Mouse (Mus musculus): ENCODE data around the gene Tnip1. TPM values are rescaled to one million over a fixed set of nuclear protein-coding genes. Genes with fewer than 3 reads are reported as not detected.

Gene Tnip1
- polyA plus RNA-seq, 1 experiment from 2014 or later: 19.6 TPM

DNA sequence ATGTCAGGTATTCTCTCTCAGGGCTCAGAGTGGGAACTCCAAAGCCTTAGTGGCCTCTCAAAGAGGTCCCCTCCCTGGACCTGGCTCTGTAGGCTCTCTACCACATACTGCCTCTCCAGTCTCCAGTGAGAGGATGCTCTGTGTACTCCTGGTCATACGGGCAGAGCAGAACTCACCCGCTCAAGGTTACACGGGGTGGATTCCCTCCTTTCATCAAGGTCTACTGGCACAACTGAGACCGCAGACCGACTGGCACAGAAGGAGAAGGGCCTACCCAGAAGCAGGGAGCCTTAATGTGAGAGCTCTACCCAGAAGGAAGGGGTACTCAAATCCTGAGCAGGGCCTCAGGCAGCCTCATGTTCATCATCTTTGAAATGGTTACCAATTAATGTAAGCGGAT lies 30.2 kb downstream of the Tnip1 start:
- ATAC-seq: no peak
- no peak overlapping the region for H3K4me2 ChIP-seq (ENCODE audit: low read length)
- no peaks in the 10 kb centered on the region for H3K4me1 ChIP-seq (ENCODE audit: control insufficient read depth, insufficient read depth, low read depth, low read length)
- H3K27me3 ChIP-seq (replicated peaks; ENCODE audit: control insufficient read depth, insufficient read depth, low read length): no peaks in the 10 kb centered on the region
- no peak overlapping the region for H3K27ac ChIP-seq (ENCODE audit: low read depth, low read length)
- H3K36me3 ChIP-seq (ENCODE audit: control insufficient read depth, insufficient read depth, low read length): peaks cover 12% of the 10 kb centered on the region; the same call in 1 of the 2 replicates
- no peaks in the 10 kb centered on the region for H3K9me3 ChIP-seq (ENCODE audit: control insufficient read depth, low read length)
- H3K9ac ChIP-seq (ENCODE audit: low read depth, low read length): no peak overlapping the region
- H3K4me3 ChIP-seq (ENCODE audit: low read length): no peak overlapping the region
- 95% methylated on average over 6 of the region's 6 CpGs for WGBS

DNA sequence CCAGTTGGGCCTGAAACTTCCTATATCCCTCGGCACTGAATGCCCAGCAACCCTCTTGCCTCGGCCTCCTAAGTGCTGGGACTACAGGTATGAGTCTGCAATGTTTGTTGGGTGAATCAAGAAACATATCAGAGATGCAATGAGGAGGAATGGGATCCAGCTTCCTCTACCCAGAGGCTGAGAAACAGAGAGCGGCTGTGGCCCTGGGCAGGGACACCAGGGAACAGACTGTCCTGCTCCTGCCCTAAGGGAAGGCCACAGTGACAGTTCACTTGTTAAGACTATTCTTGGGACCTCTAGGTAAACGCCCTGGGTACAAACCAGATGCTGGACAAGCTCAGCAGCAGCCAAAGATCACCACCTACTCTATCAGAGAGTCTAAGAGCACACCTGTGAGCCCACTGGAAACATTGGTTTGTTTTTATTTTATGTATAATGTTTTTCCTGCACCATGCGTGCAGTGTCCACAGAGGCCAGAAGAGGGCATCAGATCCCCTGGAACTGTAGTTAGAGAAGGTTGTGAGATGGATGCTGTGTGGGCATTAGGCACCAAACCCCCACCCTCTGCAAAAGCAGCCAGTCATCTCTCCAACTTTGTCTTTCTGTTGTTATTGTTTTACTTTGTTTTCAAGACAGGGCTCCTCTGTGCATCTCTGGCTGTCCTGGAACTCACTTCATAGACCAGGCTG lies 31.2 kb downstream of the Tnip1 start:
- Histone ChIP-seq H3K4me1 (ENCODE audit: control insufficient read depth, insufficient read depth, low read depth, low read length) (no peaks in the 10 kb centered on the region), H3K4me3 (ENCODE audit: low read length) (no peak overlapping the region), H3K27me3 (replicated peaks; ENCODE audit: control insufficient read depth, insufficient read depth, low read length) (no peaks in the 10 kb centered on the region), H3K36me3 (ENCODE audit: control insufficient read depth, insufficient read depth, low read length) (peaks cover 13% of the 10 kb centered on the region), H3K9me3 (ENCODE audit: control insufficient read depth, low read length) (no peaks in the 10 kb centered on the region), H3K27ac (ENCODE audit: low read depth, low read length) (no peak overlapping the region), H3K9ac (ENCODE audit: low read depth, low read length) (no peak overlapping the region), H3K4me2 (ENCODE audit: low read length) (no peak overlapping the region)
- WGBS: 64% methylated on average over 5 of the region's 5 CpGs
- no peak for ATAC-seq

DNA sequence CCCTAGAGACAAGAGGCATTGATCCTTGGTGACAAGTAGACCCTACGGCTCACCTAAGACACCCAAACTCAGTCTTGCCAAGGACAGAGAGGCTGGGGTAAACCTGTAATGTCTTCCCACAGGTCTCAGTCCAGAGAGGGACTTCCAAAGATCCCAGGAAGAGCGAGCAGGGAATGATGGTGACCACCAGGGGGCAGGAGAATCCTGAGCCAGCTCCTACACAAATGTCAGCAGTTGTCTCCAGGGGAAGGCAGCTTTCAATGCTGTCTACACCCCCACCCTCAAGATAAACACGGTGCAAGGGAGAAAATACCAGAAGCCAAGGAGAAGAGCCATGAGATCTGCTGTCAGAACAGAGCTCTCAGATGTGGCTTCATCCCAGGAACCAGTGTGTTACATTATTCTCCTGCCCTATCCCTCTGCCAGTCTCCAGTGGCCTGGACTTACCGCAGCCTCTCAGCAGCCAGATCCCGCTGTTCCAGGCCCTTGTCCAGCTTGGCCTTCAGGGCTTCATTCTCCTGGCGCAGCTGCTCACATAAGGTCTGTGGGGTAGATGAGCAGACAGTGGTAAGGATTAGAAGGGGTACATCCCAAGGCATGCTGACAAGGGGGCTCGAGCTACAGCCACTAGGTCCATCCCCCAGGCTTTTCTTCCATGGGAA lies 32.3 kb downstream of the Tnip1 start:
- Histone ChIP-seq H3K27me3 (replicated peaks; ENCODE audit: control insufficient read depth, insufficient read depth, low read length) (no peaks in the 10 kb centered on the region), H3K36me3 (ENCODE audit: control insufficient read depth, insufficient read depth, low read length) (peaks cover 20% of the 10 kb centered on the region), H3K4me1 (ENCODE audit: control insufficient read depth, insufficient read depth, low read depth, low read length) (no peaks in the 10 kb centered on the region), H3K4me3 (ENCODE audit: low read length) (no peak overlapping the region), H3K9me3 (ENCODE audit: control insufficient read depth, low read length) (no peaks in the 10 kb centered on the region), H3K4me2 (ENCODE audit: low read length) (no peak overlapping the region), H3K27ac (ENCODE audit: low read depth, low read length) (no peak overlapping the region), H3K9ac (ENCODE audit: low read depth, low read length) (no peak overlapping the region)
- no peak for ATAC-seq
- 68% methylated on average over 7 of the region's 7 CpGs for WGBS

DNA sequence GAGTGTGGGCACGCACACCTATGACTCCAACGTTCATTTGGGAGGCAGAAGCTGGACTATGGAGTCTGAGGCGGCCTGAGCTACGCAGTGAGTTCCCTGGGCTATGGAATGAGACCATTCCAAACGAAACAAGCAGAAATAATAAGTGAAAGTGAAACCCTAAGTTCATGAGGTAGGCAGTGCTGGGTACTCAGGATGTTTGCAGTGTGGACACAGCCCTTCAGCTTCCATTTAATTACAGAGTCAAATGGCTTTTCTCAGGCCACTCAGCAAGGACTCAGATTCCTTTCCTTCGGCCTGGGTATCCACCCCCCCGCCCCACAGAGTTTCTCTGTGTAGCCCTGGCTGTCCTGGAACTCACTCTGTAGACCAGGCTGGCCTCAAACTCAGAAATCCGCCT lies 33.0 kb downstream of the Tnip1 start:
- Histone ChIP-seq H3K27ac (ENCODE audit: low read depth, low read length) (no peak overlapping the region), H3K9ac (ENCODE audit: low read depth, low read length) (no peak overlapping the region), H3K4me3 (ENCODE audit: low read length) (no peak overlapping the region), H3K9me3 (ENCODE audit: control insufficient read depth, low read length) (no peaks in the 10 kb centered on the region), H3K36me3 (ENCODE audit: control insufficient read depth, insufficient read depth, low read length) (peaks cover 20% of the 10 kb centered on the region), H3K4me2 (ENCODE audit: low read length) (no peak overlapping the region), H3K27me3 (replicated peaks; ENCODE audit: control insufficient read depth, insufficient read depth, low read length) (no peaks in the 10 kb centered on the region), H3K4me1 (ENCODE audit: control insufficient read depth, insufficient read depth, low read depth, low read length) (no peaks in the 10 kb centered on the region)
- no peak for ATAC-seq
- WGBS: 83% methylated on average over 8 of the region's 8 CpGs

DNA sequence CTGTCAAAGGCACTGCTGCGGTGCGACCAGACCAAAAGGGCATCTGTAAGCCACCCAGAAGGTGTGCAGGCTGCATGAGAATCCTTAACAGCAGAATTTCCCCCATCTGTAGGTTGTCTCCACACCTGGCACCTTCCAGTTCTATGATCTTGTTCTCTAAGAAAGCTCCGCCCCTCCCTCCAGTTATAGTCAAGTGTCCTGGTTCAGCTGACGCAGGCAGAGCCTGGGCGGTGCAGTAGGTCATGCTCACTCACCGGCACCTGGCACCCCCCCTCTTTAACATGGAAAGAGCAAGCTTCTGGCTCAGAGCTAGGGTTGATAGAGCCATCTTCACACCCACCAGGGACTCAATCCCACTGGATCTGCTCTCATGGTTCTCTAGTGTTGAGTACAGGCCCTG lies 33.4 kb downstream of the Tnip1 start:
- H3K9ac ChIP-seq (ENCODE audit: low read depth, low read length): no peak overlapping the region

DNA sequence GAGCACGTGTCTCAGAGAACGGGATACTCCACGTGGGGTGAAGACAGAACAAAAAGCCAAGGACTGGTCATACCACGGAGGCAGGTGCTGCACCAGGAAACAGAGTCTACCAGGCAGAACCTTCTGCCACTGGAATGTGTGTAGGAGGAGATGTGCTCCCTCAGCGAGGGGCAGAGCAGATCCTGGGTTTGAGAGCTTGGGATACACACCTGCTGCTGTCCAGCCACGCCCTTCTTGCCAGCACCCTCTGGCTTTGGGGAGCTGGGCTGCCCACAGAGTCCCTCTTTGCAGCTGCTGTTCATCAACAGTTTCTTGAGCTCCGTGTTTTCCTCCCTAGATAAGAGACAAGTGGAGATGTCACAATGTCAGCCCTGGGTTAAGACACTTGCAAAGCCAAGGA lies 33.8 kb downstream of the Tnip1 start:
- no peak overlapping the region for H3K9ac ChIP-seq (ENCODE audit: low read depth, low read length)
- no peaks in the 10 kb centered on the region for H3K4me1 ChIP-seq (ENCODE audit: control insufficient read depth, insufficient read depth, low read depth, low read length)
- no peak overlapping the region for H3K4me3 ChIP-seq (ENCODE audit: low read length)
- ATAC-seq: no peak
- H3K4me2 ChIP-seq (ENCODE audit: low read length): no peak overlapping the region
- 82% methylated on average over 7 of the region's 7 CpGs for WGBS
- no peak overlapping the region for H3K27ac ChIP-seq (ENCODE audit: low read depth, low read length)
- peaks cover 20% of the 10 kb centered on the region for H3K36me3 ChIP-seq (ENCODE audit: control insufficient read depth, insufficient read depth, low read length)
- H3K9me3 ChIP-seq (ENCODE audit: control insufficient read depth, low read length): no peaks in the 10 kb centered on the region
- H3K27me3 ChIP-seq (replicated peaks; ENCODE audit: control insufficient read depth, insufficient read depth, low read length): no peaks in the 10 kb centered on the region

More for the DNA sequence above, 33.4 kb downstream of the Tnip1 start:
- 93% methylated on average over 6 of the region's 6 CpGs for WGBS
- H3K27me3 ChIP-seq (replicated peaks; ENCODE audit: control insufficient read depth, insufficient read depth, low read length): no peaks in the 10 kb centered on the region
- no peaks in the 10 kb centered on the region for H3K4me1 ChIP-seq (ENCODE audit: control insufficient read depth, insufficient read depth, low read depth, low read length)
- H3K4me2 ChIP-seq (ENCODE audit: low read length): no peak overlapping the region
- H3K27ac ChIP-seq (ENCODE audit: low read depth, low read length): no peak overlapping the region
- peaks cover 20% of the 10 kb centered on the region for H3K36me3 ChIP-seq (ENCODE audit: control insufficient read depth, insufficient read depth, low read length)
- no peak overlapping the region for H3K4me3 ChIP-seq (ENCODE audit: low read length)
- H3K9me3 ChIP-seq (ENCODE audit: control insufficient read depth, low read length): no peaks in the 10 kb centered on the region
- no peak for ATAC-seq

DNA sequence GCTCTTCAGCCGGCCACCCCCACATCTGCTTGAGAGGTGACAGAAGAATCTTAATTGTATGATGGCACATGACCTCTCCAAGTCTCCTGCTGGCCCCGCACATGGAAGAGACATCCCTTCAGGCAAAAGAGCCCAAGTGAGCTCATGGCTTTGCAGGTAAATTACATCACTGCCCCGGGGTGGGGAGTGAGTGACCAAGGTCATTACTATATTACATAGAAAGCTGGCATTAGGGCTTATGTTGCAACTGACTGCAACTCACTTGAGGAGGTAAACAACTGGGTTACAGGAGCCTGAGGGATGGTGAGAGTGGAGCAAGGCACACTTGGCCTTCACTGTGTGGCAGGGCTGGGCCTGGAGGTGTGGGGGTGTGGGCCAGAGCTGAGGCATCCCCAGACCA lies 34.5 kb downstream of the Tnip1 start:
- Histone ChIP-seq H3K36me3 (ENCODE audit: control insufficient read depth, insufficient read depth, low read length) (peaks cover 19% of the 10 kb centered on the region), H3K4me3 (ENCODE audit: low read length) (no peak overlapping the region)

DNA sequence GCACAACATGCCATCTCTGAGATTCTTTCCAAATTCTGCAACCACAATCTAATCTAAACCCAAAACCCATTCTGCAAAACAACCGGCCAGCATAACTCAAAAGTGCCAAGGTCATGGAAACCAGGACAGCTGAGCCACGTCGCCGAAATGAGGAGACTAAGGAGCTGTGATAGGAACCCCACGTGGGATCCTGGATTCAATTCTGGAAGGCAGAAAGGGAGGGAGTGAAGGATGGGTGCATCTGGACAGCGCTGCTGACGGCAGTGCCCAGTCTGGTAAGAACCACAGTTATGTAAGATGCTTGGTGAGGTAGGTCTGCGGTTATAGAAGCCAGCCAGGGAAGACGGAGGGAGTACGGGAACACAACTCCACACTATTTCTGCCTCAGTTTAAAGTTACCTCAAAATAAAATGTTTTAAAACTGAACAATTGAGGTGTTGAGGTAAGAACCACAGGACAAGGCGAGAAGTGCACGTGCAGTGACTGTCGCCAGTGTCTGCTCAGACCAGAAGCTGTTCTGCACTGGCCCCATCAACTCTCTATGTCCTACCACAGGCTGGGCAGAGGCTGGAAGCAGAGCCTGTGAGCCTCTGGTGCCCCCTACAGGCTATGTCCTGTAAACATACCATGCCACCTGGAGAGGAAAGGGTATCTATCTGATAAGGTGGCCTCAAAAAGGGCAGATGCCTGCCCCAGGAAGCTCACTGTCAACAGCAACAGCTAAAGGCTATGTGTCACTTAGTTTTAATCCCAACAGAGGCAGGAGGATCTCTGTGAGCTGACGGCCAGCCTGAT lies 35.2 kb downstream of the Tnip1 start:
- Histone ChIP-seq H3K9me3 (ENCODE audit: control insufficient read depth, low read length) (no peaks in the 10 kb centered on the region), H3K4me2 (ENCODE audit: low read length) (no peak overlapping the region), H3K27ac (ENCODE audit: low read depth, low read length) (no peak overlapping the region), H3K27me3 (replicated peaks; ENCODE audit: control insufficient read depth, insufficient read depth, low read length) (no peaks in the 10 kb centered on the region), H3K4me3 (ENCODE audit: low read length) (no peak overlapping the region), H3K9ac (ENCODE audit: low read depth, low read length) (no peak overlapping the region), H3K4me1 (ENCODE audit: control insufficient read depth, insufficient read depth, low read depth, low read length) (no peaks in the 10 kb centered on the region), H3K36me3 (ENCODE audit: control insufficient read depth, insufficient read depth, low read length) (peaks cover 22% of the 10 kb centered on the region)
- 83% methylated on average over 14 of the region's 14 CpGs for WGBS
- ATAC-seq: 0 out of 2 replicates have a peak, but pooled peaks have one; percentile 58

More for the DNA sequence above, 34.5 kb downstream of the Tnip1 start:
- Histone ChIP-seq H3K27me3 (replicated peaks; ENCODE audit: control insufficient read depth, insufficient read depth, low read length) (no peaks in the 10 kb centered on the region), H3K9me3 (ENCODE audit: control insufficient read depth, low read length) (no peaks in the 10 kb centered on the region), H3K9ac (ENCODE audit: low read depth, low read length) (no peak overlapping the region), H3K27ac (ENCODE audit: low read depth, low read length) (no peak overlapping the region), H3K4me2 (ENCODE audit: low read length) (no peak overlapping the region), H3K4me1 (ENCODE audit: control insufficient read depth, insufficient read depth, low read depth, low read length) (no peaks in the 10 kb centered on the region)
- ATAC-seq: no peak
- WGBS: 93% methylated on average over 3 of the region's 3 CpGs

DNA sequence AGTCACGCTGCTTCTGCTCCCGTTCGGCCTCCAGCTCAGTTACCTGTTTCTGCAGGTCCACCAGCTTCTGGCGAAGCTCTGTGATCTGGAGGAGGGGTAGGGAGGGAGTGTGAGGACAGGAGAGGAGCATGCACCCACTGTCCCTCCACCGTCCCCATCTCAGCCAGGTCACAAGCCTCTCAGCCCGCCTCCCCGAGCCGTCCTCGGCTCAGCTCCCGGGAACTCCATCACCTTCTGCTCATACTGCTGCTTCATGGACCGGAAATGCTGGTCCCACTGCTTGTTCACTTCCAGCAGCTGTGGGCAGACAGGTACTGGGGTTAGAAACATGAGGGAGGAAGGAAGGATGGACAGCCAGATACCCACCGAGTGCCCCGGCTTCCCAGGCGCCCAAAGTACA lies 38.6 kb downstream of the Tnip1 start:
- Histone ChIP-seq H3K36me3 (ENCODE audit: control insufficient read depth, insufficient read depth, low read length) (peaks cover 19% of the 10 kb centered on the region), H3K9me3 (ENCODE audit: control insufficient read depth, low read length) (no peaks in the 10 kb centered on the region), H3K4me1 (ENCODE audit: control insufficient read depth, insufficient read depth, low read depth, low read length) (no peaks in the 10 kb centered on the region), H3K4me3 (ENCODE audit: low read length) (no peak overlapping the region), H3K27me3 (replicated peaks; ENCODE audit: control insufficient read depth, insufficient read depth, low read length) (no peaks in the 10 kb centered on the region), H3K4me2 (ENCODE audit: low read length) (no peak overlapping the region), H3K9ac (ENCODE audit: low read depth, low read length) (no peak overlapping the region), H3K27ac (ENCODE audit: low read depth, low read length) (no peak overlapping the region)
- no peak for ATAC-seq
- WGBS: 94% methylated on average over 14 of the region's 14 CpGs

Measured in hindbrain, embryonic 16.5 days (tissue).